Mouse (Mus musculus): ENCODE measurements at regions not wholly inside any gene's neighbourhood (a gene's known extent, or its start where the extent isn't known, plus 50 kb on each side); places are given as distances from the start of the nearest gene placed in this dataset.

- DNase-seq (ENCODE audit: low read depth, low spot score) = no peak
Measured at GRCm38 (mm10) chr7:90030486-90031250, 49.9 kb upstream of the Eed start.

GRCm38 (mm10) chr7:90033086-90033485, 52.3 kb upstream of the Eed start:
- no peak for DNase-seq (ENCODE audit: low read depth, low spot score)

DNA sequence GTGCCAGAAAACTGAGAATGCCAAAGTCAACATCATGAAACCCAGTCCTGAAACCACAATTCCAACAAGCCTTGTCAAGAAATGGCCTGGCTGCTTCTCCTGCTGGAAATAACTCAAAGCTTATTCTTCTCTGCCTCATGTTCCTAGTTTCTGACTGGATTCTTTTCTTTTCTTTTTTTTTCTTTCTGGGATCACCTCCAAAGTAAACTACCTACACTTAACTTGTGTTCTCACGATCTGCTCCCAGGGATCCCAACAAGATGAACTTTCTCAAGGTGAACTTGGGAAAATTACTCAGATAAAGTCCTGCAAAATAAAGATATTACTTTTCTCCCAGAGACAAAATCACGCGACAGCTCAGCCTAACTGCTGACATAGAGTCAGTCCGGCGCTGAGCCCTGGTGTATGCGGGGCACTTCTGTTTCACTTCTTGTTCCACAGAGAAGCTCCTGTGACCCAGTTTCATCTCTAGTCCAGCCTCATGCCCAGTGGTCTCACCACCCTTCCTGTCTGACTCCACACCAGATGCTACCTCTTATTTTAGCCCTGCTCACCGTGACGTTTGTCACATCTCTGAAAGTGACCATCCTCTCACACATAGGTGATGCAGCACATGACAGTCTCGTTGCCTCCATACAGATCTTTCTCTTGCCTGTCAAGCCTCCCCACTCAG, 53.0 kb upstream of the Eed start:
- DNase-seq (ENCODE audit: low read depth, low spot score) = no peak

GRCm38 (mm10) chr7:90034498-90034897, 53.7 kb upstream of the Eed start:
- no peak for DNase-seq (ENCODE audit: low read depth, low spot score)

- no peak for DNase-seq (ENCODE audit: low read depth, low spot score)
Measured at GRCm38 (mm10) chr7:90035396-90035795, 54.6 kb upstream of the Eed start.

DNA sequence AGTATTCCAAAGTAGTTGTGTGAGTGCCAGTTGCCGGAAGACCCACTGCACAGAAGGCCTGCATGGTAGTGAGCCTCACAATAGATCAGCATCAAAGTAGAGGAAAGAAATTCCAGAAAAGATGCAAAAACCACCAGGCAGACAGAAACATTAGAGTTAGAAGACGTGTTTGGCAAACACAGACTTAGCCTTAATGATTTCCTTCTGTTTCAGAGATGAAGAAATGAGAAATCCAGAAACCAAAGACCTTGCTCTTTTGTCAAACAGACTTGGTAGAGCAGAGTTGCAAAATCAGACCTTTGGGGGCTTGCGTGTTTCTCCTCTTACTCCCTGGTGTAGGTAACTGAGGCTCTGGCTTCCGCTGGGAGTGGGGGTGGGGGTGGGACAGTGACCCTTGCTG, 57.0 kb upstream of the Eed start:
- no peak for DNase-seq (ENCODE audit: low read depth, low spot score)

- DNase-seq (ENCODE audit: low read depth, low spot score) = peak; percentile 58
Measured at GRCm38 (mm10) chr7:90039504-90039903, 58.7 kb upstream of the Eed start.

DNA sequence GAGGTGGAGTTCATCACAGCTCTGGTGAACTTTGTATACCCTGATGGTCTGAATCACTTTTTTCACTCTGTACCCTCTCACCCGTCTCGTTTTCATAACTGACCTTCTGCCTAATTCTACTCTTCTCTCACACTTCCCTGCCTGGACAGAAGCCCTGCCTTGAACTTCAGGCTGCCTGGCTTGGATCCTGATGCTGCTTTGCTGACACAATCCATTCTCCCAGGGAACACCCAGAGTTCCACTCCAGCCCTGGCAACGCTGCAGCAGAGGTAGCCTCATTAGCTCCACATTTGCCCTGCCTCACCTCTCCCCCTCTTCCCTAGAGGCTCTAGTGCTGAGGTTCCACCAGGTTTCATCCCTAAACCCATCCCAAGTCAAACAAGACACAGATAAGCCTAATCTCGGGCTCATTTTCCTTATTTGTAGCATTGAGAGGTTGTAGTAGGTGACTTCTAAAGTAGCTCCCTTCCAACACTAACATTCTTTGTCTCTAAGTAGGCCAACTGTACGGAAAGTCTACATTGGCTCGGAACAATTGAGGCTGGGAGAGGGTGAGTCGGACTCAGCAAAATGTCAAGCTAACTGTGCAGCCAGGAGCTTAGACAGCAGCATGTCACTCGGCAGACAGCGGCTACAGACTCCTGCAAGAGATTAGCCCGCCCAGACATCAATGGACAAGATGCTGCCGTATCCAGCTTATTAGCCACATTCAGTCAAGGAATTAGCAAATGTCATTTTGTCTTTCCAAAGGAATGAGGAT, 60.0 kb upstream of the Eed start:
- DNase-seq (ENCODE audit: low read depth, low spot score) = no peak

- DNase-seq (ENCODE audit: low read depth, low spot score) = peak; percentile 66
Measured at GRCm38 (mm10) chr7:90041565-90042024, 60.8 kb upstream of the Eed start.

DNA sequence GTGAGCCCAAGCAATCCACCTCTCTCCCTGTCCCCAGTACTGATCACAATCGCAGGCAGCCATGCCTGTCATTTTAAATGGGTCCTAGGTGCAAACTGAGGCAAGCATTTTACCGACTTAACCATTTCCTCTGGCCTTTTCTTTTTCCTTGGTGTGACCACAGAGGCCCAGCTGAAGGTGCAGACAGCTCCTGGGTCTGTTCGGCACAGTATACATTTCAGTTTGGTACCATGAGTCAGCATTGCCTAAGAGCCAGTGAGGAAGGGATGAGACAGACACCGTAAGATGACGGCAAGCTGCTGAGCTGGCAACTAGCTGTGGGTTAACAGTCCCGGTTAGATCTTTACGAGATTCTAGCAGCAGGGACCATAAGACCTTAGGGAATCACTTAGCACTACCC, 61.6 kb upstream of the Eed start:
- peak; percentile 41 for DNase-seq (ENCODE audit: low read depth, low spot score)

- no peak for DNase-seq (ENCODE audit: low read depth, low spot score)
Measured at GRCm38 (mm10) chr7:90043526-90043925, 62.7 kb upstream of the Eed start.

- no peak for DNase-seq (ENCODE audit: low read depth, low spot score)
Measured at GRCm38 (mm10) chr7:90044100-90044698, 63.4 kb upstream of the Eed start.

DNA sequence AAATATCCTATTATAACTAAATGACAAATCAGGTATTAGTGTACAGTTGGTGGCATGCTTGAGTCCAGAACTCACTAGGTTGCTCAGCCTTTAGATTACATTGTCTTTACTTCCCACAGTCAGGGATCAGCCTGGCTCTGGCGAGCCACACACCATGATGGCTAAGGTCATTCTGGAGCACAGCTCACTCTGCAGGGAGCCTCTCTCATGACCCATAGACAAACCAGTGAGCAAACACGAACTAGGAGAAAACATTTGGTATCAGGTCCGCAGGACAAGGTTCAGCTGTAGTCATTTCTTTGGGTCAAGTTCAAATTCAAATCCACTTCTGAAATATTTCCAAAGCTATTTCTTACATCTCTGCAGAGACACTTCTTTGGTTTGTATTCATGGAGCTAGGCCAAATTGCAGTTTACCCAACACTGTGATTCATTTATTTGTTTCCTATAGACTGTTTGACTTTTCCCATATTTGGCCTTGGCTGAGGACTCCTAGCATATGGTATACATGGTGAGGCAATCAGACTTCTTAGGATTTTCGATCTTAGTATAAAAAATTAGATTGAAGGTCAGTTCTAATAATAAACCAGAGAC, 64.5 kb upstream of the Eed start:
- no peak for DNase-seq (ENCODE audit: low read depth, low spot score)

GRCm38 (mm10) chr7:90046228-90046627, 65.4 kb upstream of the Eed start:
- DNase-seq (ENCODE audit: low read depth, low spot score) = no peak

DNA sequence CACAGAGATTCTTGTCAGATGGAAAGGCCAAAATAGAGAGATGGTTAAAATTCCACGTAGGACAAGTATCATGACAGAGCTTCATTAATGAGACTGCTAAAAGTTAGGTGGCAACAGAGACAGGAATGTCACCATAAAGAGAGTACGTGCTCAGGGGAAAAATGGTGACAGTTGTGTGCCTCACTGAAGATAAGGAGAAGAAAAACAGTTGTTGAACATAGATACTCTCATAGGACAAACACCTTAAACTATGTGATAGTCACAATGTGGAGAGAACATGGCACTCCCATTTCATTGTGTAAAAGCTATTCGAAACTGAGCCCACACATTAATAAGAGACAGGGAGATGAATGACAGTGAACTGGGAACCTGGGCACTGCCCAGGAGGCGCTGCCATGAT, 66.1 kb upstream of the Eed start:
- no peak for DNase-seq (ENCODE audit: low read depth, low spot score)

DNA sequence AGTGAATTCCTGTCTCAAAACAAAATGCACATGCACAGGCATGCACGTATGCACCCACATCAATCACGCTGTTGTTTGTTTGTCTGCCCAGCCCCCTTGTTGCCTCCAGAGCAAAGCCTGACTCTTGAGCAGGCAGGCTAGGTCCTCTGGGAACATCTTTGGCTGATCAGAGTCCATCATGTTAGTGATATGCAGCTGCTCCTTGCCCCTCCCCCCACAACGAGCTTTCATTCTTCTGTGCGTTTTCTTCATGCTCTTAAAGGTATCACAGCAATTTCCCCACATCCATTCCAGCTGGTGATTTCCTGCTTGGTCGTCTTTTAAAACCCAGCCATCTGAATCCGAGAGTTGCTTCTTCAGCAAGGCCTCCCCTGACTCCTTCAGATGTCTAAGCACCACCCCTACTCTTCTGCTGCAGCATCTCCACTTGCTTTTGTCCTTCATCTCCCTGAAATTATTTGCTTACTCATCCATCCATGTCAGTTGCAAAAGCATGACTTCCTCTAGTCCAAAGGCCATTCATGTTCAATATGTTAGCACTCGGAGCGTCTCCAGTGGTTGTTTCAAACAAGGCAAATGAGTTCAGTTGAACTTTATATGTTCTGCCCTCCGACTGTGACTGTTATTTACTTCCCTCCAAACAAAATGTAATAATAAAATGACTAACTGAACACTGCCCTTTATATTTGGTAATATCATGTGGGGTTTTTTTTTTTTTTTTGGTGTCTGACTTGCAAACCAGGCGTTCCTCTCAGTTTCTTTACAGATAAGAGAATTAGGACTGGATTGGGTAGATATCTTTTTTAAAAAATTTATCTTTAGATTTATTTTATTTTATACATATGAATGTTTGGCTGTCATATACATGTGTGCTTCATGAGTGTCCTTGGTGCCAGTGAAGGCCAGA, 67.9 kb upstream of the Eed start:
- no peak for DNase-seq (ENCODE audit: low read depth, low spot score)

DNA sequence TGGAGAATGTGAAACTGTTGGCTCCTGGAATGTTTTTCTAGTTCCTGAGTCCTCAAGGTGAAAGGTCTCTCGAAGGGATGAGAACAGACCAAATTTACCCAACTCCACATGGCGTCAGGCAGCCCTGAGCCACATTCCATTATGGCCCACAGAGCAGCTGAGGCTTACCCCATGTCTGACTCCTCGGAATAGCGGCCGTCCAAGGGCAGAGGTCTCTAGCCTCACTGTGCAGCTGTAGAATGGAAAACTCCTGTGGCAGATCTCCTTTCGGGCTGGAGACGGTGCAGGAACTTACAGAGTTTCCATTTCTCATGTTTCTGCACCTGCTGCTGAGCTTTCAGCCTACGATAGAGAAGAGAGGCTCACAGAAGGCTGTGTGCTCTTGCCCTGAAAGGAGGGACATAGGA, 69.1 kb upstream of the Eed start:
- no peak for DNase-seq (ENCODE audit: low read depth, low spot score)

DNA sequence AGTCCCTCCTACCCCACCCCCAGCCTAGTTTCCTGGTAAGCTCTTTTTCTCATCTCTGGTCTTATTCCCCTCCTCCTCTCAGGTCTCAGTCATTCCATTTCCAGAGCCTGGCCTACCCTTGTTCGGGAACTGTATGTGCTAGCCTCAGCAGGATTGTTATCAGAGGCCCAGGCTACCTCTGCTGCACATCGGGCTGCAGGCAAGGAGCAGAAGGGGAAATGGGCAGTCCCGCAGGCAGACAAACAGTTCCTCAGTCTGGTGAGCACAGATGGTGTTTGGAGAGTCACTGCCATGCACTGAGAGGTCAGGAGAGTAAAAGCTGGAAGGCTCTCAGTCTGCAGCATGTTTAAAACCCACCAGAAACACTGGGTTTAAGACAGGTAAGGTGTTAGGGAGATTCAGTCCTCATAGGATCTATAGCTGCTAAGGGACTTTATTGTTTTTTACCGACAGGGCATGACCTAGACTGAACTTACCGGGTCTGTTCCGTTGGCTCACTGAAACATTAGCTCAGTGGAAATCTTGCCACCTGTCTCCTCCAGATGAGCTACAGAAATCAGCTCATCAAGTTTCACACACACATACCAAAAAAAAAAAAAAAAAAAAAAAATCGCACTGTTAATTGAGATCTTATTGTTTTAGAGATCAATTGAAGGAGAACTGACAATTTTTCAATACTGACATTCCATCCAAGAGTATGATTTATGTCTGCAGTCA, 74.2 kb upstream of the Eed start:
- peak; percentile 31 for DNase-seq (ENCODE audit: low read depth, low spot score)

GRCm38 (mm10) chr7:90057947-90058346, 72.1 kb upstream of the Picalm start:
- no peak for DNase-seq (ENCODE audit: low read depth, low spot score)

- no peak for DNase-seq (ENCODE audit: low read depth, low spot score)
Measured at GRCm38 (mm10) chr7:90058636-90059035, 71.4 kb upstream of the Picalm start.

Data from CD4-positive, CD25-positive, alpha-beta regulatory T cell, adult 2 months (primary cell).